Mouse (Mus musculus): ENCODE data around the gene Taar8c.

Taar8c gene

GRCm38 (mm10) chr10:24052039-24052438, 49.7 kb downstream of the Taar8c start:
- no peak for DNase-seq
